Mouse (Mus musculus): ENCODE results near the gene Ccr7.

DNA sequence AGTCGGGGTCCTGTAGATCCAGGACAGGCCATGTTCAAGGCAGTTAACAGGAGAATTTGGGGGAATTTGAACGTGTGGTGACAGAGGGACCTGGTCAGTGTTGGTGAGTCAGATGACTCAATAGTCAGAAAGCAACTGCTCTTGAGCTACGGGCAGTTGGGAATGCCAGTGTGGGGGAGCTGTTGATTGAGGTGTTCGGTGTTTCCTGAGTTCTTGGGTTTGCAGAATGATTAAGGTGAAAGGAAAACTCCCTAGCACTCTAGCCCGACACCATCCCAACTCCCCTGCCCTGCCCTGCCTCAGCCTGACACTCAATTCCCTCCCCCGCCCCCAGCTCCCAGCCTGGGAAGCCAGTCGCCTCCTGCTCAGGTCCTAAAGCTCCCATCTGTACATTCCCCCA, 4.0 kb downstream of the Ccr7 start:
- TF ChIP-seq CTCF (IDR thresholded peaks at IDR 0.05; ENCODE audit: low read depth), result no peak
- no peak for TF ChIP-seq EP300 (IDR thresholded peaks at IDR 0.05; ENCODE audit: low read depth)
